Mouse (Mus musculus): Measurements from ENCODE around the gene Flad1.

Gene Flad1

DNA sequence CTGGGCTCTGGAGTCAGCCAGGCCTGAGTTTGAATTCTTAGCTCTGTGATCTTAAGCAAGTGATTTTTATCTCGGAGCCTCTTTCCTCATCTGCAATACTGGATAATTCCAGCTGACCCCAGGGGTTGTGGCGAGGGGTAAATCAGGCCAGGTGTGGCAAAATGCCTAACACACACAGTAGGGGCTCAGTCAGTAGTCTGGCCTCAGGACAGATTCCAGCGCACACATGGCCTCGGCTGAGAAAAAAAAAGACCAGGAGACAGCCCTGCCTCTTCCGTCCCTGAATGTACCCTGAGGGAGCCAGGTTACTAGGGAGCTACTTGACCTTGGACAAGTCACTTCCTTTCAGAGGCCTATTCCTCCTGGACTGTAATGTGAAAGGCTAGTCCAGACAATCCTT is 28.7 kb downstream of the Flad1 start:
- DNase-seq (ENCODE audit: low read depth) = peak; percentile 36

DNA sequence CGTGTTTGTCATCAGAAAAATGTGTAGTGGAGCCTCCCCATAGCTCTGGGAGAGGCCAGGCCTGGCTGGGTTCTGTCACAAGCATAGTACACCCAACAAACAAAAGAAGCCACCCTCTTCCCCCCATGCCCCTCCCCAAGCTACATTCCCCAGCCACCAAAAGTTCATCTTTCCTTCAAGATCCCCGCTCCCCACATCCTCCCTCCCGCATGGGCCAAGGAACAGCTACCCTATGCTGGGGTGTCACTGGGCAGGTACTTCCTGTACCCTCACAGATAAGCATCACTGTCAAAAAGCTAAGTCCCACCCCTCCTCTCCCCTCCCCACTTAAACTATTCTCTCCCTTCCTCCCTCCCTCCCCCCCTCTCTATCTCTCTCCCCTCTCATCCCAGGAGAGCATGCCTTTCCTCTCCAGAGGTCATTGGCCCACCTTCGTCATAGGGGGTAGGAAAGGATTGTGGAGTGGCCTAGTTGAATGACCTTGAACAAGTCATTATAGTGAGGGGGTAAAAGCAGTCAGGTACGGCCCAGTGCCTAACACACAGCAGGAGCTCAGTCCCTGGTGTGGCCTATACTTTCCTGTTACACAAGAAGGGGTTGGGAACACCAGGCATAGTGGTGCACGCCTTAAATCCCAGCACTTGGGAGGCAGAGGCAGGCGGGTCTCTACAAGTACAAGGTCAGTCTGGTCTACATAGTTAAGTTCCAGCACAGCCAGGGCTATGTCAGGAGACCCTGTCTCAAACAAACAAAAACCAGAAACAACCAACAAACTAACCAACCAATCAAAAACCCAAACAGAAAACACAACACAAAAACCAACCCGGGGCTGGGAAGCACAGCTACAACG is 29.4 kb downstream of the Flad1 start:
- DNase-seq (ENCODE audit: low read depth) = peak; percentile 64

DNA sequence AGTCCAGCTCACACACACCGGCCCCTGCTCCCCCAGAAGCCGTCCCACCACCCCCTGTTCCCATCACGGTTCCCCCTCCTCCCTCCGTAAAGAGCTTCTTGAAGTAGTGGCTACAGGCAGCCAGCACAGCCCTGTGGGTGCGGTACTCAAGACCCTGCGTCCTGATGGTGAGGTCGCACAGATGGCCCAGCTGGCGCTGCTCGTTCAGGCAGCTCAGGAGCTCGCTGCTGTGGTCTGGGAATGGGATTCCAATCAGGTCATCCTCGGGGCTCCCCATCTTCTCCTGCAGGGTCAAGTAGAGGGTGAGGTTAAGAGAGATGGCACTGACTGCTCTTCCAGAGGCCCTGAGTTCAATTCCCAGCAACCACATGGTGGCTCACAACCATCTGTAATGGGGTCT is 30.4 kb downstream of the Flad1 start:
- no peak for DNase-seq (ENCODE audit: low read depth)

DNA sequence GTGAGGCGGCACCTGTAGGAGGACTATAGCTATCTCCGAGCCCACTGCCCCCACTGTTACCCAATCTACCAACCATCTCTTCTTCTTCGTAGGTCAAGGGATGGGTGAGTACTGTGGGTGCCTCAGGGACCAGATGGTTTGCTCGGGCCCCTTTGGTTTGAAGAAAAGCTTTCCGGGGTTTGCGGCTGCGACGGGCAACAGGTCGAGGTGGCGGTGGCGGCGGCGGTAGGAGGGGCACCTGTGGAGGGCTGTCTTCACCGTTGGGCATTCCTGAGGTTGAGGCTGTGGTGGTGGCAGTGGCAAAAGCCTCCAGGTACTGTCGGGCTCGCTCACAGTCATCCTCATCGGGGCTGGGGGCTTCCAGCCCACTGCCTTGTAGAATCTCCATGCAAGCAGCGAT is 31.0 kb downstream of the Flad1 start:
- no peak for DNase-seq (ENCODE audit: low read depth)

DNA sequence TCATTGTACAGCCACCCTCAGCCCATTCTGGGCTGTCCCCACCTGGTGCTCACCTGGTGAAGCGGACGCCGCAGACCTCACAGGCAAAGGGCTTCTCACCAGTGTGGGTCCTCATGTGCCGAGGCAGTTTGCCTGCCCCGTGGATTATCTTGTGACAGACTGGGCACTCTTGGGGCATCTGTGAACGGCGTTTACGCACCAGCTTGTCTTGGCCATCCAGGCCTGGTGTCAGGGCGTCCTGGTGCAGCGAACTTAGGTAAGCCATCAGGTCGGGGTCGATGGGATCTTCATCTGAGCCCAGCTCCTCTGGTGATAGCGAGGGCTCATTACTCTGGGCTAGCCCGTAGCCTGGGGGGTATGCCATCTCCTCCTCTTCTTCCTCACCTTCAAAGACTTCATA is 31.4 kb downstream of the Flad1 start:
- peak; percentile 17 for DNase-seq (ENCODE audit: low read depth)

DNA sequence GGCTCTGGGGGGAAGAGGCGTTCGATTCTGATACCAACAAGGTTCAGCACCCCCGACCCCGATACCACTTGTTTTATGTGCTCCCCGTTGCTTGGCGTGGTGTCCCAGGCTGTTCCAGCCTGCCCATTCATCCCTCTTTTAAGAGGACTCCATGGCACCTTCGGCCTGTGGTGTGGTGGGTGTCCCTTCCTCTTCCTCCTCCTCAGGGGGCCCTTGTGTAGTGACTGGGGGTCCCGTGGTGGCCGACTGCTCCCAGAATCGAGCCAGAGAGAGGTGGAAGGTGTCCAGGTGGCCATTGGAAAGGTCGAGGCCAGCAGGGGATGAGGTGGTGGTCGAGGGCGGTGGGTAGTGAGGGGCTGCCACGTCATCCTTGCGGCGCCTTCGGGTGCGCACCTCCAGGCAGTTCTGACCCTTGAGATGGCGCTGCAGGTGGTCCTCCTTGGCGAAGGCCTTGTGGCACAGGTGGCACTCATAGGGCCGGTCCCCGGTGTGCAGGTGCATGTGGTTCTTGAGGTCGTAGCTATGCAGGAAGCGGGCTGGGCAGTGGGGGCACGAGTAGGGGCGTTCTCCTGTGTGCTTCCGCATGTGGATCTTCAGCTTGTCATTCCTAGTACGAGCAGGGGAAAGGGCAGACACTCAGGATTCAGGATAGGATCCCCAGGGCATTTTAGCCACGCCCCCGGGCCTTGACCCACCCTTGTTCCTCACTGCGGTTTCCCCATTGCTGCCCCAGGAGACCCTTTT is 32.1 kb downstream of the Flad1 start:
- peak; percentile 28 for DNase-seq (ENCODE audit: low read depth)

DNA sequence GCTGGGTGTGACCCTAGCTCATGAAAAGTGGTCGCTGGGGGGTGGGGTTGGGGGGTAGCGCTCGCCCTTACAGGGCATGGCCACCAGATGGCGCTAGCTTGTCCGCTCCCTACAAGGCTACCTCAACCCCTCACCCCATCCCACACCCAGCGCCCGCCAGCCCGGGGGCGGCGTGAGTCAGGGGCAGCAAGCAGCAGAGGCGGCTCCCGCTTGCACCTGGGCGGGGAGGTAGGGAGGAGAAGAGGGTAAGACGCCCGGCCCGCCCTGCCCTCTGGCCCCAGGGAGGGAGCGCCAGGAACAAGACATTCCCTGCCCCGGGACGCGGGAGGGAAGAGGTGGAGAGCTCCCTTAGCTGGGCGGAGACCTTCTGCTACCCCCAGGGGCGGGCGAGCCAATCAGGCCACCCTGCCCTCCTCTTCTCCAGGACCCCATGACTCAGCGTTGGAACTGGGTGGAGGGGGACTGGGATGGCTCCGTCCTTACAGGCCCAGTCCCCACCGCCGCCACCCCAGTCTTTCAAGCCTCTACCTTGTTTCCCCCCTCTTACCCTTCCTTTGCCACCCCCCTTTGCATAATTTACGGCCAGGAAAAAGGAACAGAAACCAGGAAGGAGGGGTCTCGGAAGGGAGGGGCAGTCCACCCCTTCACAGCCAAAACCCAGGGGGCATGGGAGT is 33.1 kb downstream of the Flad1 start:
- peak; percentile 81 for DNase-seq (ENCODE audit: low read depth)

DNA sequence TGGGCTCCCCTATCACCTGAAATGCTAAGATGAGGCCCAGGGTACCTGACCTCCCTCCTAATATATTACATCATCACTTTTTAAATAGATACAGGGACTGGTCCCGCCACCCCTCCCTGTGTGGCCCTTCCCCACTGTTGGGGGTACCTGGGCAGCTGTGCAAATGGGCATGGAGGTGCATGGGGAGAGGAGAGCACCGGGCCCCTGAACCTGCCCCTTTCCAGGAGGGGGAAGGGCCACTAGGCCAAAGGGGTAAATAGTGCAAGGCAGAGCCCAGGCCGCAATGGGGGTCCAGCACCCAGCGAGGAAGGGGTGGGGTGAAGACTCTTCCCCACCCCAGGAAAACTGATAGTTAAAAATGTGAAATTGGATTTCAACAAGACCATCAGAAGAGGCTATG is 33.8 kb downstream of the Flad1 start:
- no peak for DNase-seq (ENCODE audit: low read depth)

DNA sequence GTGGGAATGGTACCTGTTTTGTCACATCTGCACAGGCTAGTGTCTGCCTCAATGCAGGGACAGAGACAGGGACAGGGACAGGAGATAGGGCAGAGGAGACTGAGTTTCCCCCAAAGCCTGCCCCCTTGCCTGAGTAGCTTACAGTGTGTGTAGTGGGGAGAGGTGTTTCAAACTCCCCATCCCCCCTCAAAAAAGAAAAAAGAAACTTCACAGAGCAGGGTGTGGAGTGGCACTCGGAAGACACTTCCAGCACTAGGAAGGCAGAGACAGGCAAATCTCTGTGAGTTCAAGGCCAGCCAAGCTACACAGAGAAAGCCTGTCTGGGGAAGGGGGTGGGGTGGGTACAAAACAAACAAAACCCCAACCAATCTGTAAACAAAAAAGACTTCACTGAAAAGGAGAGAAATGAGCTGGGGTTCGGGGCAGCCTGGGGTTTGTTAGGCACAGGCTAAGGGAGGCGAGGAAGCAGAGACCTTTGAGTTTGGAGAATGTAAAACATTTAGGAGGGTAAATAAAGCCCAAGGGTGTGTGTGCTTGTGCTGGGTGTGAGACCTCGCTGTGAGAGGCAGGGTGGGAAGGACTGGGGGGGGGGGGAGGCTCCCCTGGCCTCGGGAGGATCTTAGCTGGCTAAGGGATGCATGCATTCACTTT is 38.0 kb downstream of the Flad1 start:
- peak; percentile 25 for DNase-seq (ENCODE audit: low read depth)

DNA sequence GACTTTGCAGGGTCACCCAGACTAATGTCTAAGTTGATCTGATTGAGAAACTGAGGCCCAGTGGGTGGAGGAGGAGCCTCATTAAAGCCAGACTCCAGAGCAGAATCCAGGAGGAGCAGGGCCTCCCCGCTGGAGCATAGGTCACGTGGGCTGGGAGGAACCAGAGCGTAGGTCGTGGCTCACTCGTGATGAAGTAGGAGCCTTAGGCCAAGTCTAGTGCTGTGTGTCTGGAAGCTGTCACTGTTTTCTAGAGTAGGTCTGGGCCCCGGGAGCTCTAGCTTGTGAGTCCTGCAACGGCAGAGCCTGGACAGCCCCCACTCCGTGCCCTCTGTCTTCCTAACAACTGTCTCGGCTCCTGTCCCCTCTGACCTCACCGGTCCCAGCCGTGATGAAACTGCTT is 44.3 kb downstream of the Flad1 start:
- DNase-seq (ENCODE audit: low read depth) = no peak

DNA sequence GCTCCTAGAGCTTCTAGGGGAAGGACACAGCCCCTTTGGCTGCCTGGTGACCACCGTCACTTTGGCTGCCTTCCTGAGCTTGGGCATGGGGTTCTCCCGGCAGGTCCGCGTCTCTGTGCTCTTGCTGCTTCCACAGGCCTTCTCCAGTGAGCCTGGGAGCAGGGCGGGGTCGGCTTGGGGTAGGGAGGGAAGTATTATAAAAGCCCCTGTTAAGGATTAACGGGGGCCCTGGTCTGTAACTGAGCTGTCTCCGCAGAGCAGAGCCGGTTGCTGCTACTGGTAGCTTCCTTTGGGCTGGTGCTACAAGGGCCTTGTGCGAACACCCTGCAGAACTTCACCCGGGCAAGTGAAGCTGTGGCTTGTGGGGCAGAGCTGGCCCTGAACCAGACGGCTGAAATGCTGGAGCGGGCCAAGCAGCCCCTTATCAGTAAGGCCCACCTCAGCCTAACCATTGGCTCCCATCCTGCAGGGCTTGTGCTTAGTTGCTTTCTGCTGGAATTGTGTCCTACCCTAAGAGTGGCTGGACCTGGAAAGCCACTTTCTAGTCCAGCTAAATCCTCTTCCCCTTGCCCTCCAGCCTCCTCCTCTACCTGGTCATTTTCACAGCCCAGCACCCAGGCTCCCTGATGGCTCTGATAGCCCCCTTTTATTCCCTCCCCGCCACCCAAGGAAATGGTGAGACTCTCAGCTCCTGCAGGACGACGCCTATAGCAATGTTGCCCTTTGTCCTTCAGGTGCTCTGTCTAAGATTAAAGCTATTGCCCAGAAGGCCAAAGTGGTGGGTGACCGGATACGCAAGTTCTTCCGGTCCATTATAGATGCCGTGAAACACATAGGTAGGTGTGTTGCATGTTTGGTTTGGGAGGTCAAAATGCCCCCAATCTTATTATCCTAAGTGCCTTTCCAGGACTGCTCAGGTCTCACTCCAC is 45.9 kb downstream of the Flad1 start:
- DNase-seq (ENCODE audit: low read depth) = no peak

DNA sequence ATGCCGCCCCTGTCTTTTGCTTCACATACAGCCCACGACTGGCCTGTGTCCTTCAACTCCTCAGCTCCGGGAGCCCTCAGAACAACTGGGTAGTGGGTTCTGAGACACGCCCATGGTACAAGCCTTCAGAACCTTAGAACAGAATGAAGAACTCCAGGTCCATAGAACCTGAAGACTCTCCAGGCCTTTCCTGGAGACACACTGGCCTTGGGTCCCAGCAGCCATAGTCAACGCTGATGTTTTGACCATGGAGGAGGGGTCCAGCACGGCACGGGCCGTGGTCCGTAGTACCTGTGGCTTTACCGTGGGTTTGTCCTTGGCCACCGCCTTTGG is 46.6 kb downstream of the Flad1 start, which contains the start of gene Dcst1:
Gene Dcst1 (minus strand): TSS at position 101 of the 333 bp plus-strand sequence.
- no peak for DNase-seq (ENCODE audit: low read depth)

DNA sequence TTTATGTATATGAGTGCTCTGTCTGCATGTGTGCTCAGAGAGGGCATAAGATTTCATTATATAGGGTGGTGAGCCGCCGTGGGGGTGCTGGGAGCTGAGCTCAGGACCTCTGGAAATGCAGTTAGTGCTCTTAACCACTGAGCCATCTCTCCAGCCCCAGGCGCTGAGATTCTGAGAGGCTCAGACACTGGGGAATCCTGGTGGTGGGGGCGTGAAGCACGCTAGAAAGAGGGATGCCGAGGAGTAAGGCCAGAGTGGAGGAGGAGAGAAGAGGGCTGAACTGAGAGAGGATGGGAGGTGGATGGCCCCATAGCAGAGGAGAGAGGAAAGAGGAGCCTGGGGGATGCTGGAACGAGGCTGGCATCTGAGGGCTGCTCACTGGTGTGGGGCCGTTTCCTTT is 47.0 kb downstream of the Flad1 start:
- no peak for DNase-seq (ENCODE audit: low read depth)

DNA sequence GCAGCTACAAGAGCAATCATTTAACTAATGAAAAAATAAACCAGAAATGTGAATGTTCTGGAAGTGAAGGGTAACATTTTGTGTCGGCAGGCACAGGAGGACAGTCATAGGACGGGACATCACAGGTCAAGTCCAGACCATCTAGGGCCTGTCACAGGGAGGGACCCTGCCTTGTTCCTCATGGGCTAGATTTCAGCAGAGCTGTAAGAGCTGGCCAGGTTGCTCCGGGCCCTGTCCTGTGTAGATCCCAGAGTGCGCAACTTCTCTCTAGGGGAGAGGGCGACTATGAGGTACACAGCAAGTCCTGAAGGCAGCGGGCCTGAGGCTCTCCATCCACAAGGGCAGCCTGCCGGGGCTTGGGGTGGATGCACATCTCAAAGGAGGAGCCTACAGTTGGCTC is 50.0 kb downstream of the Flad1 start, which contains the start of gene Dcst2:
Gene Dcst2 (plus strand): TSS at position 301 of the 400 bp plus-strand sequence.
- no peak for DNase-seq (ENCODE audit: low read depth)

DNA sequence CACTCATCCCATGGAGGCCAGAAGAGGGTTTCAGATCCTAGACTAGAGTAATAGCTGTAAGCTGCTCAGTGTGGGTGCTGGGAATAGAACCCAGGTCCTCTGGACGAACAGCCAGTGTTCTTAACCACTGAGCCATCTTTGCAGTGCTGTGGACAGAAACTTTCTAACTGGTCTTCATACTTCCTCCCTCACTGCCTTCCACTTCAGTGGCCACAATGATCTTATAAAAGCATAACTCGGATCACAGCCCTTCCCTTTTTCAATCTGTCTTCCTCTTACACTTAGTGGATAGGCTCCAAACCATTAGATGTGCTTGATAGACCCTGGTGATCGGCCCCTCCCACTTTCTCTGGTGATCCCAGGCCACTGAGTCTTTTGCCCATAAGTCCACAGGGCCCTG is 51.4 kb downstream of the Flad1 start:
- no peak for DNase-seq (ENCODE audit: low read depth)

DNA sequence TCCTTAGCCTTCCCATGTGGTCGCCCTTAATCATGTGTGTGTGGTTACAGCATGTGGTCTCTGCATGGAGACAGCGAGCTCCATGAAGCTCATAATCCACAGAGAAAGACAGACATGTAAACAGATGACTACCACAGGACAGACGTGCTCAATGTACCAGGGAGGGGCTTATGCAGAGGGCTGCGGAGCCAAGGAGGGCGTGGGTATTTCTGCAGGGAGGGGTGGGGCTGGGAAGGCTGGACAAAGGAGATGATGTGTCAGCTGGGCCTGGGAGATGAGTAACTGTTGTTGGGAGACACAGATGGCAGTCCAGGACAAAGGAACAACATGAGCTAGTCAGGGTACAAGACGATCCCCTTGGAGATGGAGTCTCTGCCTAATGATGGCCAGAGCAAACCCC is 52.0 kb downstream of the Flad1 start:
- DNase-seq (ENCODE audit: low read depth) = no peak

DNA sequence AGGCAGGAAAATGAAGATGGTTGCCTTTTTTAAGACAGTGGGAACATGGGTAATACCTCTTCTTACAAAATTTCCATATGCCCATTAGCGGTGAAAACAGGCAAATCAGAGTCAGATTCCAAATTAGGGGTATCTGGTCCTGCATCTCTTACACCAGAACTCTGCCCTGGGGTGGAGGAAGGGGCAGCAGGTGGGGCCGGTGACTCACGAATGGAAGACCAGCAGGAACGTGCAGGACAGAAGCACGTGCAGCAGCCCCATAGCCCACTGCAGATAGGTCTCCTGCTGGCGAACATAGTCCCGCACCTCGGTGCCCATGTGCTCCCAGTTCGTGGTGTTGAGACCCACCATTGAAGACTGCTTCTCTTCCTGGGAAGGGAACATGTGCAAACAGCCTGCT is 55.6 kb downstream of the Flad1 start:
- DNase-seq (ENCODE audit: low read depth) = no peak

DNA sequence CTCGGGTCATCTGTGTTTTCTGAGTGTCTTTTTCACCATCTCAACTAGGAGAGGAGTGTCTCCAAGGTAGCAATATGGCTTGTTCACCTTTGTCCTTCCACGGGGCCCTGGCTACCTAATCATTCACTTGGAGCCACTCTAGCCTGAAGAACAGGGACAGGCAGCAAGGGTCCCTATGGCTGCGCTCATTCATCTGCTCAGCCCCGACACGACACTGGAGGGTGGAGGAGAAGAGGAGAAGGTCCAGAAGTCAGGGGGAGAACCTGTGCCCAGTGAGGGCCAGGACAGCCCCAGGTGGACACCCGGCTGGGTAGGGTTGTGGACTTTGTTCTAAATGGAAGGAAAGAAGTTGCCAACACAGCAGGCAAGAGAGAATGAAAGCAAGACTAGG is 56.2 kb downstream of the Flad1 start:
- no peak for DNase-seq (ENCODE audit: low read depth)

DNA sequence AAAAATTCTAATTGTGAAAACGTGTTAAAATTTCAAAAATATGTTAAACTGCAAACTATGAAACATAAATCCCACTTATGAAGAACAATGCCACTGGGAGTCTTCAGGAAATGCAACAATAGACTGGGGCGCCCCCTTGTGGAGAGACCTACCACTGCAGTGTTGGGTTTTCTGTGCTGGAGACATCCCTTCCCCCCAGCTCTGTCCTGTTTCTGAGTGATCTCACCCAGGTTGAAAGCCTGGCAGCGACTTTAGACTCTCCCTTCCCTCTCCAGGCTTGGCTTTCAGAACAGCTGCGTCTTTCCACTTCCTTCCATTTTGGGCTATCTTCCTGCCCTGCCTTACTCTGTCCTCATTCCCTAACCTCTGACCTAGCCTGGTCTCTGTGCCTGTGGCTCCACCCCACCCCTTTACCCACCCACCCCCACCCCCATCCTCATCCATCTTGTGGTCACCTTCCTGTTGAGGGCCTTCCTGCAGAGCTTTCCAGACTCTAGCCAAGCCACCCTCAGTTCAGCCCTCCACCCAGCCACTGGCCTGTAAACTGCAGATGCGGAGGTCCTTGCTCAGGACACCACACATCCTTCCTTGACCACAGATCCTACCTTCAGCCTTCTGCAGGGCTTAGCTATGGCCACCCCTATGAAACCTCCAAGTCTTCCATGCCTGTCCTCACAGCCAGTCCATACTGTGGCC is 56.7 kb downstream of the Flad1 start:
- peak; percentile 92 for DNase-seq (ENCODE audit: low read depth)

DNA sequence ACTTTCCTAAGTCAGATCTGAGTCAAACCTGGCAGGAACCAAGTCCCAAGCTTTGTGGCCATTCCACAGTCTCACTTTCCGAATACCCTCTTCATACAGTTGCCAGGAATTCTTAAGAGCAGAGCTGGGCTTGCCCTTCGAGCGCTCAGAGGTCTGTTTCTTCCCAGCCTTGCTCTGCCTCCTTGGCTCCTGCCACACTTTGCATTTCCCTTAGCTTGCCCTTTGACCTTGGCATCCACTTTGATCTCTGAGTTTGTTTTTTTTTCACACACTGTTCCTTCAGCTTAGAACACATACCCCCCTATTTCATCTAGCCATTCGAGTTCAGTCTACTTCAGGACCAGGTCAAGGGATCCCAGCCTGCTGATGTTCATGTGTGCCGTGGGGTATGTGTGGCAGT is 60.4 kb downstream of the Flad1 start:
- DNase-seq (ENCODE audit: low read depth) = no peak

Measured in induced T-regulatory cell, adult 2 months (primary cell).